Mouse (Mus musculus) lung, embryonic 14.5 days (tissue): ENCODE measurements around the gene Prpf19. TPM values are rescaled to one million over a fixed set of nuclear protein-coding genes. Genes with fewer than 3 reads are reported as not detected.
A peak's percentile ranks its signal among the peaks of the same experiment; 100 is the strongest.

Experiments
- ATAC-seq: fragments of 200-750 bp; cut with Nextera tagmentation; 2 replicates; pipeline ENCODE4 v1.8.0; 2017; ENCODE audit warnings: mild to moderate bottlenecking, moderate TSS enrichment, moderate library complexity; ENCODE audit not compliant: insufficient read depth
- DNase-seq: peaks from one replicate; pipeline ENCODE4 v3.0.0-alpha.2; 2015
- H3K27ac ChIP-seq: fragments of 300-500 bp; sonication (generic); 2 replicates; pipeline ENCODE4 v1.5.1; 2014; ENCODE audit warnings: low read depth, mild to moderate bottlenecking, moderate library complexity
- H3K27me3 ChIP-seq: fragments of 300-500 bp; sonication (generic); 2 replicates; pipeline ENCODE4 v1.6.1; 2014; ENCODE audit warnings: low read length, control low read depth; ENCODE audit not compliant: insufficient read depth
- H3K36me3 ChIP-seq: fragments of 300-500 bp; sonication (generic); 2 replicates; pipeline ENCODE4 v1.6.1; 2014; ENCODE audit warnings: control low read depth; ENCODE audit not compliant: insufficient read depth
- H3K4me1 ChIP-seq: fragments of 300-500 bp; sonication (generic); 2 replicates; pipeline ENCODE4 v1.6.1; 2014; ENCODE audit warnings: antibody characterized with exemption, control low read depth; ENCODE audit not compliant: insufficient read depth
- H3K4me2 ChIP-seq: fragments of 300-500 bp; sonication (generic); 2 replicates; pipeline ENCODE4 v1.6.1; 2014; ENCODE audit warnings: mild to moderate bottlenecking
- H3K4me3 ChIP-seq: fragments of 300-500 bp; sonication (generic); 2 replicates; pipeline ENCODE4 v1.5.1; 2014; ENCODE audit warnings: low read depth, low read length
- H3K9ac ChIP-seq: fragments of 300-500 bp; sonication (generic); 2 replicates; pipeline ENCODE4 v1.6.1; 2014
- H3K9me3 ChIP-seq: fragments of 300-500 bp; sonication (generic); 2 replicates; pipeline ENCODE4 v1.6.1; 2016; ENCODE audit warnings: low read depth, low read length, control low read depth
- CTCF ChIP-seq: IDR thresholded peaks from 2 replicates; pipeline ENCODE4 v1.5.1; 2016; ENCODE audit warnings: antibody characterized with exemption, low read depth
- WGBS: fragments of 180-500 bp; shearing (Covaris S2); extraction: QIAGEN DNeasy Blood & Tissue Kit; methylation state at CpG from one replicate; pipeline ENCODE4 v1.1.7; 2014; 5-methylcytosine and 5-hydroxymethylcytosine counted together
- polyA plus RNA-seq: library from polyadenylated mRNA; unstranded; fragments of >200 nt; fragmentation: Nextera tagmentation; extraction: Ambion mirVana; gene quantifications from 2 replicates; pipeline ENCODE4 v1.2.1, GENCODE M21; 2014

Gene Prpf19
- polyA plus RNA-seq, 1 experiment from 2014 or later = 40.7 TPM

DNA sequence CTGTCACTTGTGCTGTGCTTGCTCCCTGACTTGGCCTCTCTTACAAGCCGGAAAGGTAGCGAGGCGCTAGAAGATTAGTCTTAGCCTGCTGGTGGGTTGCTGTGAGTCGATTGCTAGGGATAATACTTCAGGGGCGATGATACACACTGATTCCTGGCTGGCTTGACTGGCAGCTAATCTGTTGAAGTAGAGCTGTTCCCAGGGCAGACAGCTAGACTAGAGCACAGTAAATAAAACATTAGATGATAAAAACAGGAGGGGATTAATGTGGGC, 10.6 kb downstream of the Prpf19 start:
- Histone ChIP-seq H3K4me2 (peak overlapping the region; percentile 25; the same call in 1 of the 2 replicates), H3K36me3 (peaks cover 67% of the 10 kb centered on the region), H3K4me3 (no peak overlapping the region), H3K27ac (peak overlapping the region; percentile 78), H3K9ac (no peak overlapping the region), H3K4me1 (no peaks in the 10 kb centered on the region), H3K27me3 (no peaks in the 10 kb centered on the region), H3K9me3 (no peaks in the 10 kb centered on the region)
- WGBS = 51% methylated on average over 5 of the region's 5 CpGs
- DNase-seq (no peak), ATAC-seq (no peak; the same call in 1 of the 2 replicates)
- TF ChIP-seq CTCF = no peak

DNA sequence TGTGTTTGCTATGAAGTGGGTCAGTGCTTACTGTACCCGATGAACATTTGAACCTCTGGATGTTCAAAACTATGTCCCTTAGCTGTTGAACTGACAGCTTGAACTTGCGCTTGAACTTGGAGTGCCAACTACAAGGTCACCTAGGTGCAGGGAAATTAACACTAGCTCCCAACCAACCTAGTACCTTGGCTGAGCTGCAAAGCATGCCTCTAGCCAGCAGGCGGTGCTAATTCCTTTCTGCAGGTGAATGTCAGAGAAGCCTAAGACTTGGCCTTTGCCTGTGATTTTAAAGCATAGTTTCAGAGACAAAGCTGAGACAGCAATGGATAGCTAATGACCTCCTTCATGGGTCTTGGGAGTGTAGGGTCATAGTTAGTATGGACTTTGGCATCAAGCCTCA, 12.9 kb downstream of the Prpf19 start:
- Histone ChIP-seq H3K27ac (no peak overlapping the region), H3K4me2 (no peak overlapping the region), H3K9ac (no peak overlapping the region), H3K9me3 (no peaks in the 10 kb centered on the region), H3K4me1 (no peaks in the 10 kb centered on the region), H3K36me3 (peaks cover 45% of the 10 kb centered on the region), H3K4me3 (no peak overlapping the region), H3K27me3 (no peaks in the 10 kb centered on the region)
- peak; percentile 78 for TF ChIP-seq CTCF
- ATAC-seq (no peak), DNase-seq (peak; percentile 71)
- 51% methylated on average over 3 of the region's 3 CpGs for WGBS

DNA sequence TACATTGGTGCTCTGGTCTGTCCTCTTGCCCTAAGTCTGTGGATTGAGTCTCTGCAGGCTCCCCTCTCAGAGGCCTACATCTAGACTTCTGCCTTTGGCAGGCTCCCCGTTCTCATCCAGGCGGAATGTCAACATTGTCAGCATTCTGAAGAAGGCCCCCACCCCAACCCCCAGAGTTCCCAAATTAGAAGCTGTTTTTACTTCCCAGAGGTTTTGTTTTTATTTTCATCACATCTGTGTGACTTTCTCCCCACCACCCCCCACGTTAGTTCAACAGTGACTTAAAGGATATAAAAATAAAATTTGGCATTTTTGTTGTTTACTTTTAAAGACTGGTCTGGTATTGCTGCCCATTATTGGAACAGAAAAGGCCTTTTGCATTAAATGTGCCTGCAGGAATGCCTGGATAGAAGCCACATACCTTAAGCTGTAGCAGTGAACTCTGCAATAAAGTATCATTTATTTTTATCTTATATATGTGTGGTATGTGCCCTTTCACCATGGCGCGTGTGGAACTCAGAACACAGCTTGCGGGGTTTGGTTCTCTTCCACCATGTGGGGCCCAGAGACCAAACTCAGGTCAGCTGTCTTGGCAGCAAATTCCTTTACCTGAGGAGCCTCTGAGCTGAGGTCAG, 14.2 kb downstream of the Prpf19 start:
- Histone ChIP-seq H3K9ac (no peak overlapping the region), H3K9me3 (no peaks in the 10 kb centered on the region), H3K27me3 (no peaks in the 10 kb centered on the region), H3K4me1 (no peaks in the 10 kb centered on the region), H3K36me3 (peaks cover 32% of the 10 kb centered on the region), H3K27ac (peak overlapping the region; percentile 89), H3K4me2 (no peak overlapping the region), H3K4me3 (no peak overlapping the region)
- WGBS = 46% methylated on average over 6 of the region's 6 CpGs
- no peak for TF ChIP-seq CTCF
- peak; percentile 77 for DNase-seq
- ATAC-seq = peak; percentile 50

DNA sequence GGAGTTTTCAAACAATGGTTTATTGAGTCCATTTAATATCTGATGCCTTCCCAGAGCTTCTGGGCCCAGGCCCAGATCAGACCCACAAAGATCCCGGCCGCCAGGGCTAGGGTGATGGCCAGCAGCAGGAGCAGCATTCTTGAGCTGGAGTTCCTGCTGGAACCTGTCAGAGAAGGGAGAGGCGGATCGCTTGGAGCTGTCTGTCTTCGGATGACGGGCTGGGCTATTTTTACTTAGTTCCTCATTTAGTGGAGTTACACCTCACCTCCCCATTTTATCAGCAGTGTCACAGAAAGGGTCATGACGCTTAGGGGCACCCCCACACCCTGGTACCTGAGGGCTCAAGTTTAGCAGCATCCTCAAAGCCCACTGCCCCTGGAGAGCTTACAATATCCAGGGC, 19.3 kb downstream of the Prpf19 start:
- ATAC-seq (no peak), DNase-seq (no peak)
- no peak for TF ChIP-seq CTCF
- Histone ChIP-seq H3K27ac (no peak overlapping the region), H3K4me3 (no peak overlapping the region), H3K9me3 (no peaks in the 10 kb centered on the region), H3K9ac (no peak overlapping the region), H3K27me3 (no peaks in the 10 kb centered on the region), H3K36me3 (no peaks in the 10 kb centered on the region), H3K4me2 (no peak overlapping the region), H3K4me1 (no peaks in the 10 kb centered on the region)
- 53% methylated on average over 7 of the region's 7 CpGs for WGBS

DNA sequence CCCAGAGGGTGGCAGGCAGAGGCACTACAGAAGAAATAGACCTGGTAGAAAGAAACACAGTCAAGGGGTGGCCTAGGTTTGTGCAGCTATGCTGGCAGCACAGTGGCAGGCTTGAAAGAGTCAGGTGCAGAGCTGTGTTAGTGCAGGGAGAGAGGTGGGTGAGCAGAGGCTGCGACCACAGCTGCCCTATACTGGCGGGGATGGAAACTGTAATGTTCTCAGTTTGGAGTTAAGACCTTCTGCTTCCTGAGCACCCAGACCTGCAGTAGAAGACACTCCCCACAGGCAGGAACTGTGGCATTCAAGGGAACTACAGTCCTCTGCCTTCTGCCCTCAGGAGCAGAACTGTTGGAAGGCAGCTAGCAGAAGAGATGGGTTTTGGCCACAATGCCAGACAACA, 19.8 kb downstream of the Prpf19 start:
- no peak for TF ChIP-seq CTCF
- no peak overlapping the region for H3K9ac ChIP-seq
- no peaks in the 10 kb centered on the region for H3K36me3 ChIP-seq
- H3K4me3 ChIP-seq = no peak overlapping the region
- H3K27me3 ChIP-seq = no peaks in the 10 kb centered on the region
- no peaks in the 10 kb centered on the region for H3K9me3 ChIP-seq
- ATAC-seq (no peak), DNase-seq (no peak)
- H3K27ac ChIP-seq = no peak overlapping the region
- no peaks in the 10 kb centered on the region for H3K4me1 ChIP-seq
- 51% methylated on average over 2 of the region's 2 CpGs for WGBS
- H3K4me2 ChIP-seq = no peak overlapping the region

DNA sequence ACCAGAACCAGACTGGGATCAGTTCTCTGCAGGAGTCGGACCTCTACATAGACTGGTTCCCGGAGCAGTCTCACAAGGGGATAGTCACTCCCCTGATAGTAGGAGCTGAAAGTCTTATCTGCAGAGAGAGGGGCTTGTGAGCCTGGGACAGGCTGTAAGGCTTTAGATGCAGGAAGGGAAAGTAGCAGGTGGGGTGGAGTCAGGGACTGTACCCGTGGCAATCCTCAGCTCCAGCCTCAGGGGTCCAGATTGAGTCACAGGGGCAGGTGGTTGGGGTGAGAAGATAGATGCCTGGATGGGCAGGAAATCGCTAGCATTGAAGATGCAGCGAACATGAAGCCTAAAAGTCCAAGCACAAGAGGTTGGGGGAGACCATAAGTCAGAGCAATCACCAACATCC, 21.5 kb downstream of the Prpf19 start:
- Histone ChIP-seq H3K4me1 (no peaks in the 10 kb centered on the region), H3K4me3 (no peak overlapping the region), H3K9ac (no peak overlapping the region), H3K36me3 (no peaks in the 10 kb centered on the region), H3K27ac (no peak overlapping the region), H3K4me2 (no peak overlapping the region), H3K27me3 (no peaks in the 10 kb centered on the region), H3K9me3 (no peaks in the 10 kb centered on the region)
- DNase-seq (no peak), ATAC-seq (no peak)
- WGBS = 59% methylated on average over 5 of the region's 5 CpGs
- TF ChIP-seq CTCF = no peak

DNA sequence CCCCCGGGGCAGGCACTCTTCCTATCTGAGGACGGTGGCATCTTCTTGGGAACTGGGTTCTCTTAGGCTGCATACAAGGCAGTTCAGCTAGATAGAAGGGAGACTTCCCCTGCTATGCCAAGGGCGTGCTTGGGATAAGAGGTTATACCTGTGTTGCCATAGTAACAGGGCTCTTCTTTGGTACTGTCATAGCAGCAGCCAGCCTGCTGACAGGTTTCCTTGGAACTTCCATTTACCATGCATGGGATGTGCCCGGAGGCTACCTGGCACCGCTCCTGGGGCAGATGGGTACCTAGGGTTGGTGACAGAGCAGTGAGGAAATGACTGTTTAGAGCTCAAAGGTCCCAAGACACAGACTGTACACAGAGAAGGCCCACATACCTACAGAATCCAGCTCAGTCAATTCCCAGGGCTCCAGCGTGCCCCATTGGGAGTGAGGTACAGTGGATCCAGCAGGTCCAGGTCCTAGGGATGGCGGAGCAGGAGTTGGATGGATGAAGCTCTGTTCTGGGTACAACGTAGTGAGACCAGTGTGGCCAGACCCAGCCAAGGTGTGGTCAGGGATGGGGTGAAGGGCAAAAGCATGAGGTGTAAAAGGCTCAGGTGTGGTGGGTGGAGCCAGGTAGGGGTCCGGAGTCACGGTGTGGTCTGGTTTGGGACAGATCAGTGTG, 23.4 kb downstream of the Prpf19 start:
- Histone ChIP-seq H3K27me3 (no peaks in the 10 kb centered on the region), H3K27ac (no peak overlapping the region), H3K4me2 (no peak overlapping the region), H3K36me3 (no peaks in the 10 kb centered on the region), H3K4me3 (no peak overlapping the region), H3K4me1 (no peaks in the 10 kb centered on the region), H3K9me3 (no peaks in the 10 kb centered on the region), H3K9ac (no peak overlapping the region)
- no peak for ATAC-seq
- WGBS = 80% methylated on average over 10 of the region's 10 CpGs
- no peak for TF ChIP-seq CTCF
- DNase-seq = no peak

GRCm38 (mm10) chr19:10920532-10920931, 25.5 kb downstream of the Prpf19 start, which contains the start of gene Zp1:
Gene Zp1 (minus strand): TSS chr19:10920632.
- Histone ChIP-seq H3K9me3 (no peaks in the 10 kb centered on the region), H3K4me3 (no peak within 1 kb of the TSS), H3K4me2 (no peak within 1 kb of the TSS), H3K27ac (no peak within 1 kb of the TSS), H3K9ac (no peak within 1 kb of the TSS), H3K36me3 (no peaks in the 10 kb centered on the region), H3K27me3 (no peaks in the 10 kb centered on the region), H3K4me1 (no peaks in the 10 kb centered on the region)
- no peak for TF ChIP-seq CTCF
- DNase-seq (no peak), ATAC-seq (no peak)
- 64% methylated on average over 2 of the region's 2 CpGs for WGBS
